Mouse (Mus musculus) liver, embryonic 14.5 days (tissue): ENCODE measurements around the gene Wipf1.

ENCODE experiments used
- CTCF ChIP-seq: IDR thresholded peaks from 2 replicates; pipeline ENCODE4 v1.5.1; 2016; ENCODE audit warnings: antibody characterized with exemption, low read depth, control low read depth
- EP300 ChIP-seq: IDR thresholded peaks from 2 replicates; pipeline ENCODE4 v1.6.1; 2016; ENCODE audit warnings: antibody characterized with exemption, low read depth

GRCm38 (mm10) chr2:73496329-73496685 lies 33.2 kb downstream of the Wipf1 start:
- TF ChIP-seq CTCF (no peak), EP300 (no peak)
